In genomic region chr2:4873331-4873730, GRCm38 (mm10) we compare ENCODE assay signal across 20 mouse cellular contexts. TPM values are rescaled to one million over a fixed set of nuclear protein-coding genes. Genes with fewer than 3 reads are reported as not detected.
DNase-seq lines count a peak whose midpoint lies in the region; ATAC-seq lines count a peak whose summit lies in the region.
"Had no signal": no experiment of that assay in that cellular context is flagged by ENCODE, and none has a peak within 500 bp of the region (broad histone marks: within the 10 kb centered on the region; RNA-seq: fewer than 3 reads in every experiment).

No protein-coding gene starts in this region.

- peak; percentile 85 to 95 for DNase-seq in adrenal gland, adult (ENCODE audit: inconsistent age in 2 of 2, low spot score in 1 of 2)
- DNase-seq in adrenal gland, postnatal 4 days (ENCODE audit: low spot score in 2 of 2) = no peak
- DNase-seq in adrenal gland, adult 8-10 months = peak; percentile 80
- peak; percentile 40 for DNase-seq in adrenal gland, postnatal 25 days
- DNase-seq in yolk sac, embryonic 10.5 days (ENCODE audit: low spot score) = peak; percentile 39
- no peak for DNase-seq in right cerebral cortex, adult 18-20 months
- DNase-seq in retina, postnatal 1 day = no peak
- DNase-seq: cerebellum, adult 11-12 months; cerebellum, adult 9-10 months; cerebellum, postnatal 14 days; forebrain, postnatal 0 days; gastrocnemius, adult 2 months; gastrocnemius, postnatal 14 days; heart, adult 11 months; heart, postnatal 10 days; heart, postnatal 36 days had no signal

- ATAC-seq in megakaryocyte-erythroid progenitor cell, adult 5-6 weeks (replicated peaks; ENCODE audit: low FRiP score, low TSS enrichment, poor library complexity, severe bottlenecking) = no peak
- ATAC-seq: forebrain, embryonic 14.5 days; hindbrain, embryonic 16.5 days; intestine, embryonic 15.5 days had no signal

RNA-seq across cellular contexts. Expression of gene Sephs1, which starts 8.0 kb away (rescaled TPM):
- 10 to 100 TPM; 78.2 to 79.3 TPM for total RNA-seq in adrenal gland, postnatal 4 days (2021)
- 10 to 100 TPM; 55.4 to 66.8 (median 59.2) TPM for total RNA-seq in adrenal gland, adult 8-10 months (2022)
- 64.0 and 71.0 TPM in 2 replicates for total RNA-seq in adrenal gland, postnatal 25 days (2021)
- 35.1 and 35.5 TPM in 2 replicates for total RNA-seq in megakaryocyte-erythroid progenitor cell, adult 5-6 weeks (2014; fragmentation: Nextera tagmentation)
- 38.0 and 38.4 TPM in 2 replicates for total RNA-seq in megakaryocyte-erythroid progenitor cell, adult 5-6 weeks (2017)

RNA-seq across cellular contexts. Expression of gene Phyh, which starts 45.5 kb away (rescaled TPM):
- 100 to 1,000 TPM; 161 to 194 TPM for total RNA-seq in adrenal gland, postnatal 4 days (2021)
- 100 to 1,000 TPM; 169 to 329 (median 213) TPM for total RNA-seq in adrenal gland, adult 8-10 months (2022)
- 288 and 305 TPM in 2 replicates for total RNA-seq in adrenal gland, postnatal 25 days (2021)
- total RNA-seq in megakaryocyte-erythroid progenitor cell, adult 5-6 weeks (2014; fragmentation: Nextera tagmentation) = 19.3 and 20.2 TPM in 2 replicates
- 7.8 and 8.6 TPM in 2 replicates for total RNA-seq in megakaryocyte-erythroid progenitor cell, adult 5-6 weeks (2017)

Comparison
In these comparisons a context has a peak if more than half of its experiments do, and no peak if none do; other contexts are left out.
1. DNase-seq: peak in adrenal gland, adult (2 of 2), adrenal gland, adult 8-10 months (single experiment), adrenal gland, postnatal 25 days (single experiment) and yolk sac, embryonic 10.5 days (single experiment); none in adrenal gland, postnatal 4 days (0 of 2), right cerebral cortex, adult 18-20 months (single experiment) and retina, postnatal 1 day (single experiment).
2. RNA of gene Phyh, which starts 45.5 kb away (total RNA-seq): 288 to 305 TPM in adrenal gland, postnatal 25 days, 169 to 329 TPM in adrenal gland, adult 8-10 months and 161 to 194 TPM in adrenal gland, postnatal 4 days; 7.8 to 20.2 TPM in megakaryocyte-erythroid progenitor cell, adult 5-6 weeks; every median in the first group is over 4 times any median in the second.